Mouse (Mus musculus): ENCODE results near the gene Rab40c. TPM values are rescaled to one million over a fixed set of nuclear protein-coding genes. Genes with fewer than 3 reads are reported as not detected.

The Rab40c gene
- polyA plus RNA-seq, 1 experiment from 2014 or later = 15.0 TPM

GRCm38 (mm10) chr17:25942597-25943151 lies 23.1 kb upstream of the Rab40c start:
- Histone ChIP-seq H3K9me3 (ENCODE audit: control insufficient read depth, low read length) (no peaks in the 10 kb centered on the region), H3K4me1 (ENCODE audit: control insufficient read depth, insufficient read depth, low read length) (peaks cover 7% of the 10 kb centered on the region), H3K27me3 (ENCODE audit: control insufficient read depth, insufficient read depth, low read length) (no peaks in the 10 kb centered on the region), H3K4me2 (no peak overlapping the region), H3K36me3 (ENCODE audit: control insufficient read depth, insufficient read depth, low read length) (no peaks in the 10 kb centered on the region), H3K27ac (ENCODE audit: low read depth, low read length) (no peak overlapping the region), H3K9ac (ENCODE audit: low read length) (no peak overlapping the region), H3K4me3 (ENCODE audit: low read depth, low read length) (no peak overlapping the region)
- WGBS = 87% methylated on average over 2 of the region's 2 CpGs
- ATAC-seq (ENCODE audit: low FRiP score) = no peak
- no peak for DNase-seq (ENCODE audit: low spot score, missing footprints)

GRCm38 (mm10) chr17:25941511-25942241 lies 22.1 kb upstream of the Rab40c start:
- WGBS = 3% methylated on average over 52 of the region's 54 CpGs
- Histone ChIP-seq H3K36me3 (ENCODE audit: control insufficient read depth, insufficient read depth, low read length) (peaks cover 1% of the 10 kb centered on the region; the same call in 1 of the 2 replicates), H3K27me3 (ENCODE audit: control insufficient read depth, insufficient read depth, low read length) (no peaks in the 10 kb centered on the region), H3K4me2 (peak overlapping the region; percentile 73), H3K4me1 (ENCODE audit: control insufficient read depth, insufficient read depth, low read length) (peaks cover 7% of the 10 kb centered on the region), H3K27ac (ENCODE audit: low read depth, low read length) (peak overlapping the region; percentile 84), H3K4me3 (ENCODE audit: low read depth, low read length) (peak overlapping the region; percentile 85), H3K9me3 (ENCODE audit: control insufficient read depth, low read length) (no peaks in the 10 kb centered on the region), H3K9ac (ENCODE audit: low read length) (peak overlapping the region; percentile 98)
- DNase-seq (ENCODE audit: low spot score, missing footprints) = peak; percentile 98
- peak; percentile 77 for ATAC-seq (ENCODE audit: low FRiP score)

GRCm38 (mm10) chr17:25934526-25934925 lies 15.0 kb upstream of the Rab40c start:
- no peak overlapping the region for H3K4me2 ChIP-seq
- ATAC-seq (ENCODE audit: low FRiP score) = no peak
- H3K4me3 ChIP-seq (ENCODE audit: low read depth, low read length) = no peak overlapping the region
- H3K27ac ChIP-seq (ENCODE audit: low read depth, low read length) = no peak overlapping the region
- 91% methylated on average over 1 of the region's 1 CpGs for WGBS
- H3K36me3 ChIP-seq (ENCODE audit: control insufficient read depth, insufficient read depth, low read length) = peaks cover 18% of the 10 kb centered on the region
- H3K9ac ChIP-seq (ENCODE audit: low read length) = no peak overlapping the region
- no peaks in the 10 kb centered on the region for H3K4me1 ChIP-seq (ENCODE audit: control insufficient read depth, insufficient read depth, low read length)
- H3K27me3 ChIP-seq (ENCODE audit: control insufficient read depth, insufficient read depth, low read length) = no peaks in the 10 kb centered on the region
- no peaks in the 10 kb centered on the region for H3K9me3 ChIP-seq (ENCODE audit: control insufficient read depth, low read length)
- DNase-seq (ENCODE audit: low spot score, missing footprints) = no peak

GRCm38 (mm10) chr17:25925348-25925747 lies 5.8 kb upstream of the Rab40c start:
- 69% methylated on average over 2 of the region's 2 CpGs for WGBS
- DNase-seq (ENCODE audit: low spot score, missing footprints) (no peak), ATAC-seq (ENCODE audit: low FRiP score) (no peak)
- no peaks in the 10 kb centered on the region for H3K4me1 ChIP-seq (ENCODE audit: control insufficient read depth, insufficient read depth, low read length)
- H3K36me3 ChIP-seq (ENCODE audit: control insufficient read depth, insufficient read depth, low read length) = peaks cover 15% of the 10 kb centered on the region
- H3K27me3 ChIP-seq (ENCODE audit: control insufficient read depth, insufficient read depth, low read length) = no peaks in the 10 kb centered on the region
- H3K4me2 ChIP-seq = no peak overlapping the region
- no peak overlapping the region for H3K27ac ChIP-seq (ENCODE audit: low read depth, low read length)
- H3K4me3 ChIP-seq (ENCODE audit: low read depth, low read length) = no peak overlapping the region
- no peak overlapping the region for H3K9ac ChIP-seq (ENCODE audit: low read length)
- no peaks in the 10 kb centered on the region for H3K9me3 ChIP-seq (ENCODE audit: control insufficient read depth, low read length)

- H3K4me2 ChIP-seq = no peak overlapping the region
- no peak overlapping the region for H3K9ac ChIP-seq (ENCODE audit: low read length)
- no peak overlapping the region for H3K27ac ChIP-seq (ENCODE audit: low read depth, low read length)
- peaks cover 12% of the 10 kb centered on the region for H3K4me1 ChIP-seq (ENCODE audit: control insufficient read depth, insufficient read depth, low read length)
- H3K4me3 ChIP-seq (ENCODE audit: low read depth, low read length) = no peak overlapping the region
- no peaks in the 10 kb centered on the region for H3K9me3 ChIP-seq (ENCODE audit: control insufficient read depth, low read length)
- ATAC-seq (ENCODE audit: low FRiP score) (no peak), DNase-seq (ENCODE audit: low spot score, missing footprints) (no peak)
- 85% methylated on average over 5 of the region's 5 CpGs for WGBS
- peaks cover 3% of the 10 kb centered on the region; the same call in 1 of the 2 replicates for H3K36me3 ChIP-seq (ENCODE audit: control insufficient read depth, insufficient read depth, low read length)
- H3K27me3 ChIP-seq (ENCODE audit: control insufficient read depth, insufficient read depth, low read length) = no peaks in the 10 kb centered on the region
Measured at GRCm38 (mm10) chr17:25922120-25922519, 2.6 kb upstream of the Rab40c start.

GRCm38 (mm10) chr17:25919786-25920642 lies 487 bp upstream of the Rab40c start:
- H3K36me3 ChIP-seq (ENCODE audit: control insufficient read depth, insufficient read depth, low read length) = no peaks in the 10 kb centered on the region
- peaks cover 12% of the 10 kb centered on the region for H3K4me1 ChIP-seq (ENCODE audit: control insufficient read depth, insufficient read depth, low read length)
- peak overlapping the region; percentile 85 for H3K4me3 ChIP-seq (ENCODE audit: low read depth, low read length)
- H3K27ac ChIP-seq (ENCODE audit: low read depth, low read length) = peak overlapping the region; percentile 81
- H3K9ac ChIP-seq (ENCODE audit: low read length) = peak overlapping the region; percentile 62
- peak; percentile 99 for DNase-seq (ENCODE audit: low spot score, missing footprints)
- under 1% methylated on average over 40 of the region's 40 CpGs for WGBS
- ATAC-seq (ENCODE audit: low FRiP score) = peak; percentile 98
- no peaks in the 10 kb centered on the region for H3K27me3 ChIP-seq (ENCODE audit: control insufficient read depth, insufficient read depth, low read length)
- H3K9me3 ChIP-seq (ENCODE audit: control insufficient read depth, low read length) = no peaks in the 10 kb centered on the region
- H3K4me2 ChIP-seq = peak overlapping the region; percentile 56

GRCm38 (mm10) chr17:25918037-25918750 lies 1.3 kb downstream of the Rab40c start:
- H3K4me2 ChIP-seq = peak overlapping the region; percentile 97
- ATAC-seq (ENCODE audit: low FRiP score) (no peak), DNase-seq (ENCODE audit: low spot score, missing footprints) (no peak)
- H3K4me3 ChIP-seq (ENCODE audit: low read depth, low read length) = peak overlapping the region; percentile 85
- no peak overlapping the region for H3K27ac ChIP-seq (ENCODE audit: low read depth, low read length)
- peaks cover 12% of the 10 kb centered on the region for H3K4me1 ChIP-seq (ENCODE audit: control insufficient read depth, insufficient read depth, low read length)
- H3K27me3 ChIP-seq (ENCODE audit: control insufficient read depth, insufficient read depth, low read length) = no peaks in the 10 kb centered on the region
- H3K9me3 ChIP-seq (ENCODE audit: control insufficient read depth, low read length) = no peaks in the 10 kb centered on the region
- peak overlapping the region; percentile 79 for H3K9ac ChIP-seq (ENCODE audit: low read length)
- WGBS = 82% methylated on average over 9 of the region's 9 CpGs
- H3K36me3 ChIP-seq (ENCODE audit: control insufficient read depth, insufficient read depth, low read length) = no peaks in the 10 kb centered on the region

GRCm38 (mm10) chr17:25916931-25917647 lies 2.4 kb downstream of the Rab40c start:
- DNase-seq (ENCODE audit: low spot score, missing footprints) = no peak
- no peak for ATAC-seq (ENCODE audit: low FRiP score)
- Histone ChIP-seq H3K36me3 (ENCODE audit: control insufficient read depth, insufficient read depth, low read length) (no peaks in the 10 kb centered on the region), H3K9ac (ENCODE audit: low read length) (no peak overlapping the region), H3K9me3 (ENCODE audit: control insufficient read depth, low read length) (no peaks in the 10 kb centered on the region), H3K27me3 (ENCODE audit: control insufficient read depth, insufficient read depth, low read length) (no peaks in the 10 kb centered on the region), H3K4me2 (no peak overlapping the region), H3K4me1 (ENCODE audit: control insufficient read depth, insufficient read depth, low read length) (peaks cover 12% of the 10 kb centered on the region), H3K4me3 (ENCODE audit: low read depth, low read length) (no peak overlapping the region), H3K27ac (ENCODE audit: low read depth, low read length) (no peak overlapping the region)
- 86% methylated on average over 8 of the region's 8 CpGs for WGBS

All from midbrain, embryonic 11.5 days (tissue).